Mouse (Mus musculus) megakaryocyte-erythroid progenitor cell, adult 5-6 weeks (primary cell): ENCODE measurements around the gene Carmil1. TPM values are rescaled to one million over a fixed set of nuclear protein-coding genes. Genes with fewer than 3 reads are reported as not detected.
A peak's percentile ranks its signal among the peaks of the same experiment; 100 is the strongest.
"Not testable (repeated sequence)": the region's sequence is repeated elsewhere in the genome, so short reads cannot be mapped to it uniquely, and the experiment has no call there.

Experiments used
- ATAC-seq: replicated peaks from 2 replicates; pipeline ENCODE4 v1.8.0; 2016; ENCODE audit warnings: mild to moderate bottlenecking, inconsistent platforms; ENCODE audit not compliant: severe bottlenecking, poor library complexity, low FRiP score, low TSS enrichment
- total RNA-seq, 2 experiments: library from RNA; stranded (forward) in 1 of 2; stranded (reverse) in 1 of 2; fragments of 200-1000, 215-1000 nt in 1 of 2; fragments of >200 nt in 1 of 2; fragmentation: Nextera tagmentation in 1 of 2; gene quantifications; 2 replicates each; pipeline ENCODE4 v1.2.3; 2014 to 2017

The Carmil1 gene
- total RNA-seq, 2 experiments from 2014 or later = not detected

DNA sequence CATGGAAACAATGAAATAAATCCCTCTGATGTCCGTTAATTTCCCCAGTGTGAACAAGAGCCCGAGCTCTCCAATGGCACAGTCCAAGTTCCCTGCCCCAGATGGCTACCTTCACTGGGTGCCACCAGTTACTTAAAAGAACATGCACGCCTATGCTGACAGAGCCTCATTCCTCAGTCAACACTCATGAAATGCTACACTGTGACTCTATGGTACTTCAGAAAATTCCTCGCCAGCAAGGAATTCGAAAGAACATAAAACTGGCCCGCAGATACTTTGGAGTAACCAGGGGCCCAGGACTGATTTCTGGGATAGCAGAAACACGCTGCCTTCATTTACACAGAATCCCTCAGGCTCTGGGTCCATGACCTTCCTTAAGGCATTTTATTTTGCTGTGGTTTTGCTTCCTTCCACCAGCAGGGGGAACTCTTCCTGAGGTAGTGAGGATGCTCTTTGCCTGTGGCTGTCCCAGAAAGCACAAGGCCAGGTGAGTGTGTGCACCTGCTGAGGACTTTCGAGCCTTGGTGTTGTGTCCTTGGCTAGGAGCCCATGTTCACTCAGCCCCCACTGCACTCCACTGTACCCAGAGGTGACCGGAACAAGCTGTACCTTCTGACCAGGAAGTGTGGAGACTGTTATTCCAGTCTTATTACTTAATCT lies 167.8 kb downstream of the Carmil1 start:
- ATAC-seq = peak; percentile 74; the same call in 1 of the 2 replicates

DNA sequence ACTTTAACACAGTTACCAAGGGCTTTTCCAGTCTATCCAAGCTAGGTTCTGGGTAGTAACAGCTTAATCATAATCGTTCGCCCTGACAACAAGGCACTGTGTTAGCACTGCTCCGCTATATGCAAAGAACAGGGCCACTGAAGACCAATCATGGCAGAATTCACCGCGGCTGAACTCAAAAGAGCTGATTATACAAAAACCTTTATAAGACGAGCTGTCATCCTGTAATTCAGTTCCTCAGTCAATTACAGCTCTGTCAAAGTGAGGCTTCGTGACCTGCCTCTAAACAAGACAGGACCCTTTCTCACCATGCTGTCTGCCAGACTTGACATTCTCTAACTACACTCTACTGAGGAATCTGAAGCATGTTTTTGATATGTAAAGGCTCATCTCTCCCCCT lies 170.3 kb downstream of the Carmil1 start:
- no peak for ATAC-seq

DNA sequence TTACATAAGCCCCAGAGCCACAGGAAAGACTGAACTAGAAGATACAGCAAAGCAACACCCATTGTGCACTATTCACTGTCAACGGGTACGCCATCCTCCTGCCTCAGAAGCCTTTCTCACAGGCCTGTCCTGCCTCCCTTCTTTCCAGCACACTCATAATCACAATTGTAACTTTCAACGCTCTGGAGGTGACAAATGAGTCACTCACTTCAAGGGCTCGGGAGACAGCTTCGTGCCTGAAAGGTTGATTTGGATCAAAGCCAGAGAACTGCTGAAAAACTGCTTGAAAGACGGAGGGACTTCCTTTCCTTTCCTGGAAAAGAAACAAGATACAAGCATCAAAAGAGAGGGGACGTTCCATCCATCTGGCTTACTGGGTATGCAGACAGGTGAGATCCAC lies 172.3 kb downstream of the Carmil1 start:
- ATAC-seq = no peak

GRCm38 (mm10) chr13:24107058-24107457 lies 173.5 kb downstream of the Carmil1 start:
- ATAC-seq = no peak

- ATAC-seq = no peak
Observed at GRCm38 (mm10) chr13:24105838-24106237, 174.8 kb downstream of the Carmil1 start.

GRCm38 (mm10) chr13:24105340-24105669 lies 175.3 kb downstream of the Carmil1 start:
- ATAC-seq = no peak

DNA sequence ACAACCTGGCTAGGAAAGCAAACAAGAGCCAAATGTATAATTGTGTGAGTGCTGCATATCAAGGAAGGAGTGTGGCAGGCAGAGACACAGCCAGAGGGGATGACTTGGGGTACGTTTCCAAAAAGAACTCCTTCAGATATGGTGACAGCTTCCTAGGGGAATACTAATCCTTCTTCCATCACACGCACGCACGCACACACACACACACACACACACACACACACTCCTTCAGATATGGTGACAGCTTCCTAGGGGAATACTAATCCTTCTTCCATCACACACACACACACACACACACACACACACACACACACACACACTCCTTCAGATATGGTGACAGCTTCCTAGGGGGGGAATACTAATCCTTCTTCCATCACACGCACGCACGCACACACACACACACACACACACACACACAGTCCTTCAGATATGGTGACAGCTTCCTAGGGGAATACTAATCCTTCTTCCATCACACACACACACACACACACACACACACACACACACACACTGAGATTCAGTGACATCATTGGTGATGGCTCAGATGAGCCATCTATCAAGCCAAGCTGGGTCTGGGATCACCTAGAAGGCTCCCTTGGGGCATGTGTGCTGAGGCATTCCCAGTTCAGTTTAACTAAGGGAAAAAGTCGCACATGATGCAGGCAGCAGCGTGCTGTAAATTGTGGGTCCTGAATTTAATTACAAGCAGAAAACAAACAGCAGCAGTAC lies 175.8 kb downstream of the Carmil1 start:
- ATAC-seq = not testable (repeated sequence)

- ATAC-seq = no peak
Observed at GRCm38 (mm10) chr13:24104016-24104415, 176.6 kb downstream of the Carmil1 start.

DNA sequence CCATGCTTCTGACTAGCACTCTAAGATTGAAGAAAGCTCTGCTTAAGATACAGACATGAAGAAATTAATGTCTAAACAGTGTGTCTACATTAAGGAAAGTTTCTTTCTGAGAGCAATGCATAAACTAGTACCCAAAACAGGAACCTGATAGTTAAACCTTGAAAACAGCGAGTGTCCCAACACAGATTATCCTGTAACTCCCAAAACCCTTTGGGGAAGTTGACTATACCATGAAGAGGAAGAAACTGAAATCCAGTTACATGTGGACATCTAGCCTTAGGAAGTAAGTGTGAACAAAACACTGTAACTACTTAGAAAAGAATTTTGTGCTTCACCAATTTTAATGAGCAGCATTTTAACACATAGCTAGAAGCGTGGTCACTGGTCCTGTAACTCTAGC lies 177.4 kb downstream of the Carmil1 start:
- ATAC-seq = no peak

- no peak for ATAC-seq
Observed at GRCm38 (mm10) chr13:24102256-24102655, 178.3 kb downstream of the Carmil1 start.

DNA sequence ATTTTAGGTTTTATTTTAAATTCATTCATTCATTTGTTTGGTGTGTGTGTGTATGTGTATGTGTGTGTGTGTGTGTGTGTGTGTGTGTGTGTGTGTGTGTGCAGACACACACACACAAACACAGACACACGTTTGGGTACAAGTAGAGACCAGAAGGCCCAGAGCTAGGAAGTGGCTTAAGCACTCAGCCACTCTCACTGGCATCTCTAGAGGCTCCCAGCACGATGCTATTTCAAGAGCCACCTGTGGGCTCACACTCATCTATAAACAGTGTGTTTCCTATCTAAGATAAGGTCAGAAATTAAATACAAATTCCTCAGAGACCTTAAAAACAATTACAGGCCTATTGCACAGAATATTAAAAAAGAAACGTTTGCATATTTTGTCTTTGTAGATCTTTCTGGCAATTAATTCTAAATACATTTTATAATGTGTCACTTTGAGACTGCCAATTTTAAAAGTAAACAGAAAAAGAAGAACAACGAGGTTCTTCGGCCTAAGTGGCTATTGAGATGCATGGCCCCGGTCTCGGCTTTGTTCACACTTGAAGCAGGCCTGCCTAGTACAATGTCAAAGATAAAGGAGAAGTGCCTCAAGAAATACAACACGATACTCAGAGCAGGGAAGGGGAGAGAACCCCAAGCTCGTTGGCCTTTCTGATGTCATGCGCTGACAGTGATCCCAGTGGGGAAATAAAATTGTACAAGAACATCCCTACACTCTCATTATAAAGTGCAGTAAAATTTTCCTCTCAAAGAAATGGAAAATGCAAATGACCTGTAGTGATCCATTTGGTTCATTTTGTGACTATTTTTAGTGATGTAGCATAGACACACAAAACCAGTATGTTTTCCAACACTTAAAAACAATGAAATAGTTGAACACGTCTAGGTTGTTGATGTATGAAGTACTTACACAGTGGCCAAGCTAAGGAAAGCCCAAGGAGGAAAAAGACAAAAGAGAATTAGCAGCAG lies 179.2 kb downstream of the Carmil1 start:
- no peak for ATAC-seq

DNA sequence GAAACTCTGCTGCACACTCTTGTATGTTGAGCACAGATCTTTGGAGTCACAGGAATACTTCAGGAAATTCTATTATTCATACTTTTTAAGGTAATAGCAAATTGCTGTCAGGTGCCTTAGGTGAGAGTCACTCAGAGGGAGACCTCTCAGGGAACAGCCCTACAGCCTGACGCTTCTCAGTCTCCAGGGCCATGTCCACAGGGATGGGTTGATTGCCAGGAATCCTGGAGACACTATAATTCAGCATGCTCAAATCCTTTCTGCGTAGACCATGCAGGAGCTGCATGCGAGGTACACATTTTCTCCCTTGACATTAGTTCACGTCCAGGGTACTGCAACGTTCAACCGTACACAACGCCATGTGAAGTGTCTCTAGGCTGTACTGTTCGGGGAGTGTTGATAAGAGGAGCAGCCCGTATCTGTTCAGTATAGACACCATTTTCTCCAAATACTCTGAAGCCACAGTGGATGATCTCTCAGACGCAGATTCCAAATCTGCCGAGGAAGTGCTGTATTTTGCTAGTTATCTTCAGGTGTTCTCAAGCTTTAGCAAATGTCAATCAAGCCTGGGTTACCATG lies 180.0 kb downstream of the Carmil1 start:
- ATAC-seq = no peak

DNA sequence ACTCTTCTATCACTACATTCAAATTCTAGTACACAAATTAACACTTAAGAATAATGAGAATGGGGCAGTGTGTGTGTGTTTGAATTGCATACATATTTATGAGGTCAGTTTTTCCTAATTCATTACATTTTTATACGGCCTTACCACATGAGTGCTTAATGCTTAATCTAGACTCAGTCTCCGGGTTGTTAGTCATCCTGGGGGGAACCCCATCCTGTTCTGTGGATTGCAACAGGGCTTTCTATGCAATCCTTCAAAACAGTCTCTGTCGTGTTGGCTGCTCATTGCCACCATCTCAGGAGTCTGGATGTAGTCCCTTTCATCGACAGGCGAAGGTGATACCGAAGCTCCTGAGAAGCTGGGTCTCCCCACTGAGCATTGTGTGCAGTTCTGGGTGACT lies 184.0 kb downstream of the Carmil1 start:
- ATAC-seq = no peak

GRCm38 (mm10) chr13:24094825-24095547 lies 185.6 kb downstream of the Carmil1 start:
- ATAC-seq = no peak

GRCm38 (mm10) chr13:24093108-24093507 lies 187.5 kb downstream of the Carmil1 start:
- ATAC-seq = no peak

- ATAC-seq = no peak
Observed at GRCm38 (mm10) chr13:24092073-24092472, 188.5 kb downstream of the Carmil1 start.

GRCm38 (mm10) chr13:24082153-24082552 lies 198.4 kb downstream of the Carmil1 start:
- no peak for ATAC-seq

DNA sequence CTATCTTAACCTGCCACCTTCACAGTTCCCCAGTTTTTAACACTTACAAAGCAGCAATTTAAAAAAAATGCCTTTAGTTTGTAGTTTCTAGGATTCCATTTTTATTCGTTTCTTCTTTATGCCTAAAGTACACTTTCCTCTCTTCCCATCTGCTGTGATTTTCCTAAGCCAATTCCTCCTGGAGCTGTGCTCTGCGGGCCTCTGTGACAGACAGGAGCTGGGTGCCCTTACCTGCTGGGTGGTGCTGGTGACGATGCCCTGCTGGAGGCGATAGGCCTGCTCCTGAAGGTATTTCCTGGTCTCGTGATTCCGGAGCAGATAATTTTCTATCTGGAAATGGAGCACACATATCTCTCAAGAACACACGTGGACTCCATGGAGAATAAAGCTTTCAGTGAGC lies 198.9 kb downstream of the Carmil1 start:
- ATAC-seq = no peak

DNA sequence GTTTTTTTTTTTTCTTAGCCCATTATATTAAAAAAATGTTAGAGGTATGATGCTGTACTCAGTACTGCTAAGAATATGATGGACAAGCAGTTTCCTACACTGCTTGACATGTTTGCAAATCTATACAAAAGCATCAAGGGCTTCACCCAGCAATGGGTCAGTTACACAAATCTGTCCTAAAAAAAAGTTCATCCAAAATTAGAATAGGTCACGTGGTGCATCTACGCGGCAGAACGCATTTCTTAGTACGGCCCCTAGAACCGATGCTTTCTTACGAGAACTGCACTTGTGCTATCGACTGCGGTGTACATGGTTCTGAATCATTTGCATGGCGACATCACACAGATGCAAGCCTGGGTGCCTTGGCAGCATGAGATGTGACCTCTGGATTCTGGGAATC lies 208.0 kb downstream of the Carmil1 start:
- ATAC-seq = no peak
